Mouse (Mus musculus): ENCODE results near the gene Hist1h4c. TPM values are rescaled to one million over a fixed set of nuclear protein-coding genes. Genes with fewer than 3 reads are reported as not detected.
A peak's percentile ranks its signal among the peaks of the same experiment; 100 is the strongest.
"Not testable (repeated sequence)": the region's sequence is repeated elsewhere in the genome, so short reads cannot be mapped to it uniquely, and the experiment has no call there.

Hist1h4c gene
- polyA plus RNA-seq, 1 experiment: 0.56 TPM

DNA sequence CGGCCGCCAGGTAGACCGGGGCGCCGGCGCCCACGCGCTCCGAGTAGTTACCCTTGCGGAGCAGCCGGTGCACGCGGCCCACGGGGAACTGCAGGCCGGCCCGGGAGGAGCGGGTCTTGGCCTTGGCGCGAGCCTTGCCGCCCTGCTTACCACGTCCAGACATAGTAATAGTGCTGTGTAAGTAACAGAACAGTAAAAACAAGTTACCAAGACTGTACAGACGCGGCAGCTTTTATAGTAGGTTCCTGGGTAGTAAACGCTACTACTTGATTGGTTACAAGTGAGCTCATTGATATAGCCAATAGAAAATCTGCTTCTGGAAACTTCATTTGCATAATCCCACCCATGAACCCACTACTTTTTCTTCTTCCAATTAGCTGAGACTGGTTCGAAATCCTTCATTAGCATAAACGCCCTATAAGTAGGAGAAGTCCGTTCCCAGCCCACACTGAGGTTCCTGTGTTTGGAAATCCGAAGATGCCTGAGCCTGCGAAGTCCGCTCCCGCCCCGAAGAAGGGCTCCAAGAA, 14.4 kb downstream of the Hist1h4c start, which contains the start of the genes Hist1h2ac and Hist1h2bc:
Gene Hist1h2ac (minus strand): TSS at position 194 of the 527 bp plus-strand sequence.
Gene Hist1h2bc (plus strand): TSS at position 445 of the 527 bp plus-strand sequence.
- H3ac ChIP-seq (ENCODE audit: control insufficient read depth, insufficient read length): no peak within 1 kb of the TSS
- peaks cover 23% of the 10 kb centered on the region for H3K79me2 ChIP-seq (ENCODE audit: control insufficient read depth, insufficient read depth)
- peak within 1 kb of the TSS; percentile 83 for H3K4me2 ChIP-seq (ENCODE audit: low read depth)
- TF ChIP-seq POLR2A (IDR thresholded peaks at IDR 0.05; ENCODE audit: insufficient read length, low read depth): peak; percentile 76
- TF ChIP-seq MYOD1 (IDR thresholded peaks at IDR 0.05; ENCODE audit: control insufficient read depth in 1 of 3, insufficient read length in 2 of 3, low read depth in 2 of 3): no peak
- TF ChIP-seq POLR2AphosphoS2 (IDR thresholded peaks at IDR 0.05; ENCODE audit: insufficient read length, low read depth): peak; percentile 76
- TF ChIP-seq MAX (IDR thresholded peaks at IDR 0.05; ENCODE audit: low read depth): no peak
- TF ChIP-seq CEBPB (IDR thresholded peaks at IDR 0.05; ENCODE audit: insufficient read depth, poor library complexity, severe bottlenecking): 0 out of 2 replicates have a peak, but pooled peaks have one; percentile 15
- H3K4me3 ChIP-seq: peak within 1 kb of the TSS; percentile 43
- no peaks in the 10 kb centered on the region for H3K27me3 ChIP-seq (ENCODE audit: control insufficient read depth, insufficient read depth, insufficient read length)
- H3K36me3 ChIP-seq (ENCODE audit: control insufficient read depth, insufficient read depth): no peaks in the 10 kb centered on the region

DNA sequence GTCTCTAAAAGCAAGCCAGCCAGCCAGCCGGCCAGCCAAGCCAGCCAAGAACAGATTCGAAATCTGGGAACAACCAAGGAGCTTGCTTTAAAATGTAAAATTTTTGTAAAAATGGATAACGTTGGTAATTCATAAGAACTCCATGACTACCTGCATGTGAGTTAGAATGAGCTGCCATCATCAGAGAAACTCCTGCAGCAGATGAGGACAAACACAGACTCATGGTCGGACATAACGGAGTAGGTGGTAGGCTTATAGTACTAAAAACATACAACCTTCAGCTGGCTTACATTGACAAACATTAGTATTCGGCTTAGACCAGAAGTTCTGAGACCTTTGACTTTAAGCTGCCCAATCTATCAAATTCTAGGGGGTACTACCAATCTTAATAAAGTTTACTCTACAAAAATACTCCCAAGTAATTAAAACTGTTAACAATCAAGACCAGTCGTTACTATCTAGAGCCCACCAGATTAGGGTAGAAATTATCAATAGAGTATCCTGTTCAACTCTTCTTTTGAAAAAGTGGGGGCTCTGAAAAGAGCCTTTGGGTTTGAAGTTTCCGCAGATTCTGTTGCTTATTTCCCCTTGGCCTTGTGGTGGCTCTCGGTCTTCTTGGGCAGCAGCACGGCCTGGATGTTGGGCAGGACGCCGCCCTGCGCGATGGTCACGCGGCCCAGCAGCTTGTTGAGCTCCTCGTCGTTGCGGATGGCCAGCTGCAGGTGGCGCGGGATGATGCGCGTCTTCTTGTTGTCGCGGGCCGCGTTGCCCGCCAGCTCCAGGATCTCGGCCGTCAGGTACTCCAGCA, 15.1 kb downstream of the Hist1h4c start:
- not testable (repeated sequence) for H3K36me3 ChIP-seq (ENCODE audit: control insufficient read depth, insufficient read depth); H3K27me3 ChIP-seq (ENCODE audit: control insufficient read depth, insufficient read depth, insufficient read length); H3ac ChIP-seq (ENCODE audit: control insufficient read depth, insufficient read length)
- H3K4me2 ChIP-seq (ENCODE audit: low read depth): peak overlapping the region; percentile 72
- peak overlapping the region; percentile 24 for H3K4me3 ChIP-seq
- H3K79me2 ChIP-seq (ENCODE audit: control insufficient read depth, insufficient read depth): peaks cover 20% of the 10 kb centered on the region
- TF ChIP-seq POLR2AphosphoS2 (IDR thresholded peaks at IDR 0.05; ENCODE audit: insufficient read length, low read depth) (peak; percentile 15), POLR2A (IDR thresholded peaks at IDR 0.05; ENCODE audit: insufficient read length, low read depth) (peak; percentile 44)

GRCm38 (mm10) chr13:23682623-23682946, 15.7 kb downstream of the Hist1h4c start:
- H3K4me2 ChIP-seq (ENCODE audit: low read depth): peak overlapping the region; percentile 72
- TF ChIP-seq CEBPB (IDR thresholded peaks at IDR 0.05; ENCODE audit: insufficient read depth, poor library complexity, severe bottlenecking) (no peak), REST (IDR thresholded peaks at IDR 0.05; ENCODE audit: insufficient read depth, insufficient read length) (no peak), MAX (IDR thresholded peaks at IDR 0.05; ENCODE audit: low read depth) (no peak), MYOG (IDR thresholded peaks at IDR 0.05; ENCODE audit: control insufficient read depth in 1 of 3, insufficient read depth in 1 of 3, insufficient read length in 2 of 3, low read depth in 2 of 3) (no peak), TCF3 (IDR thresholded peaks at IDR 0.05; ENCODE audit: insufficient read length, low read depth) (no peak), USF1 (IDR thresholded peaks at IDR 0.05; ENCODE audit: low read depth) (no peak), SRF (IDR thresholded peaks at IDR 0.05; ENCODE audit: control insufficient read depth, insufficient read length, low read depth) (no peak), POLR2AphosphoS2 (IDR thresholded peaks at IDR 0.05; ENCODE audit: insufficient read length, low read depth) (no peak), MYOD1 (IDR thresholded peaks at IDR 0.05; ENCODE audit: control insufficient read depth in 1 of 3, insufficient read length in 2 of 3, low read depth in 2 of 3) (no peak), TCF12 (IDR thresholded peaks at IDR 0.05; ENCODE audit: insufficient read depth, poor library complexity, severe bottlenecking) (no peak), E2F4 (IDR thresholded peaks at IDR 0.05; ENCODE audit: insufficient read depth) (no peak), POLR2A (IDR thresholded peaks at IDR 0.05; ENCODE audit: insufficient read length, low read depth) (no peak)
- no peak overlapping the region for H3ac ChIP-seq (ENCODE audit: control insufficient read depth, insufficient read length)
- no peaks in the 10 kb centered on the region for H3K36me3 ChIP-seq (ENCODE audit: control insufficient read depth, insufficient read depth)
- H3K4me3 ChIP-seq: peak overlapping the region; percentile 24
- H3K79me2 ChIP-seq (ENCODE audit: control insufficient read depth, insufficient read depth): peaks cover 15% of the 10 kb centered on the region
- no peaks in the 10 kb centered on the region for H3K27me3 ChIP-seq (ENCODE audit: control insufficient read depth, insufficient read depth, insufficient read length)

DNA sequence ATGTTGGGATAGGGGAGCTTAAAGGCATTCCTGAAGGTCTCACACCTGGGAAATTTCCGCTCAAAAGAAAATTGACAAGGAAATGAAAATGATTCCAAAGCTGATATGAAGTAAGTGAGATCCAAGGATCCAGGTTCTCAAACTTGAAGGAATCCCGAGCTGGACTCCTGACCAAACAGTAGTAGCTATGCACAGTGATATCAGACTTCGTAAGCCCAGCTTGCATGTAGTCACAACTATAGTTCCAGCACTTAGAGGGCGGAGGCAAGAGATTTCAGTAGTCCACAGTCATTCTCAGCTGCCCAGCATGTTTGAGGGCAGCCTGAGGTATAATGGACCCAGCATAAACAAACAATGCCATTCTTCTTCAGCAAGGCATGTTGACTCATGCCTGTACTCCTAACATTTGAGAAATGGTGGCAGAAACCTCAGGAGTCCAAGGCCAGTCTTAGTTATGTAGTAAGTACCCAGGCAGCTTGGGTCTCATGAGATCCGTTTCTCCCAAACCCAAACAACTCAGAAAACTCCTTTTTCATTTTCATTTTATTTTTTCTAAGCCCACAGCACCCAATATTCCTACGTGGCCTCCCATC, 16.2 kb downstream of the Hist1h4c start:
- H3K36me3 ChIP-seq (ENCODE audit: control insufficient read depth, insufficient read depth): no peaks in the 10 kb centered on the region
- TF ChIP-seq CEBPB (IDR thresholded peaks at IDR 0.05; ENCODE audit: insufficient read depth, poor library complexity, severe bottlenecking): no peak
- no peak for TF ChIP-seq TCF3 (IDR thresholded peaks at IDR 0.05; ENCODE audit: insufficient read length, low read depth)
- TF ChIP-seq USF1 (IDR thresholded peaks at IDR 0.05; ENCODE audit: low read depth): no peak
- TF ChIP-seq MYOG (IDR thresholded peaks at IDR 0.05; ENCODE audit: control insufficient read depth in 1 of 3, insufficient read depth in 1 of 3, insufficient read length in 2 of 3, low read depth in 2 of 3): no peak
- TF ChIP-seq SRF (IDR thresholded peaks at IDR 0.05; ENCODE audit: control insufficient read depth, insufficient read length, low read depth): no peak
- TF ChIP-seq MAX (IDR thresholded peaks at IDR 0.05; ENCODE audit: low read depth): no peak
- no peak for TF ChIP-seq POLR2AphosphoS2 (IDR thresholded peaks at IDR 0.05; ENCODE audit: insufficient read length, low read depth)
- no peak for TF ChIP-seq MYOD1 (IDR thresholded peaks at IDR 0.05; ENCODE audit: control insufficient read depth in 1 of 3, insufficient read length in 2 of 3, low read depth in 2 of 3)
- no peak for TF ChIP-seq POLR2A (IDR thresholded peaks at IDR 0.05; ENCODE audit: insufficient read length, low read depth)
- TF ChIP-seq TCF12 (IDR thresholded peaks at IDR 0.05; ENCODE audit: insufficient read depth, poor library complexity, severe bottlenecking): no peak
- TF ChIP-seq E2F4 (IDR thresholded peaks at IDR 0.05; ENCODE audit: insufficient read depth): no peak
- no peak for TF ChIP-seq REST (IDR thresholded peaks at IDR 0.05; ENCODE audit: insufficient read depth, insufficient read length)
- peak overlapping the region; percentile 72 for H3K4me2 ChIP-seq (ENCODE audit: low read depth)
- peaks cover 13% of the 10 kb centered on the region for H3K79me2 ChIP-seq (ENCODE audit: control insufficient read depth, insufficient read depth)
- H3ac ChIP-seq (ENCODE audit: control insufficient read depth, insufficient read length): no peak overlapping the region
- H3K4me3 ChIP-seq: peak overlapping the region; percentile 24
- no peaks in the 10 kb centered on the region for H3K27me3 ChIP-seq (ENCODE audit: control insufficient read depth, insufficient read depth, insufficient read length)

Data from myocyte (in vitro differentiated cells).